Mouse (Mus musculus) NIH3T3 (cell line): Measurements from ENCODE around the gene Scrn3.

Experiments
- DNase-seq: peaks from one replicate; pipeline ENCODE4 v3.0.0-alpha.2; 2012; ENCODE audit warnings: low read depth

Gene Scrn3

DNA sequence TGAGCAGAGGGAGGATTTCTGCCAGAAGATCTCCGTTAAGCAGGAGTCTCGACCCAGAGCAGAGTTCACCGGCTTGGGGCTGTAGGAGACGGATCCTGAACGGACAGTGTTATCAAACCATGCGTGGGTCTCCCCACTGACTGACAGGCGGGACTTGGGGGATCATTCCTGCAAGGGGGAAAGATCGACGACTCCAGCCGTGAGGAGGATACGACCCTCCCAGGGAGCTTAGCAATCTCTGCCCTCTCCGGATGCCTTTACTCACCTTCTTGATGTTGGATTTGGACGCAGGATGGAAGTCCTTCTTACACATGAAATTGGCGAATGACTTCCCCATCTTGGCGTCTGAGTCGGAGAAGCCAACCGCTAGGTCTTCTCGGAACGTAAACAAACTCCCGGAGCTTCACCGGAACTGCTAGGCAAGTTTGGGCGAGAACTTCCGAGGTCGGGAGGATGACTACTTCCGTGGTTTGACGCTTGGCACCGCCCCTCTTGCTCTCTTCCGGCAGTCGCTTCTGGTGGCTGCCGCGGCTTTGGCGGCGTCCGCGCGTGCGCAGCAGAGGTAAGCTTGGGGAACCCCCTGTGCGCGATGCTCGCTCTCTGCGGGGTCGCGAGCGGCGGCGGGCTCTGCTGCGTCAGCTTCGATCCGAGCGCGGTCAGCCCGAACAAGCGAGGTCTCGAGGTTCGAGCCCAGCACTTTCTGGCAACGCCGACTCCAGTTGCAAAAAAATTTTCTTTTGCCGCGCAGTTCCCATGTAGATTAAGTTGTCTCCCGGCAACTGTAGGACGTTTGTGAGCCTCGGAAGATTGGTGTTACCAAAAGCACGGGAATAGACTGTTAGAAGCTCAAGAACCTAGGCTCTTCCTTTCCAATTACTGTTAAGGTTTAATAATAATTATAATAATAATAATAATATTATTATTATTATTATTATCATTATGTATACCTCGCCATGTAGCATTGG is at the start of gene Scrn3, which contains the start of gene Cir1:
TSS of gene Scrn3 (plus strand) at position 450 of the 965 bp plus-strand sequence.
TSS of gene Cir1 (minus strand) at position 550 of the 965 bp plus-strand sequence.
- peak; percentile 98 for DNase-seq

DNA sequence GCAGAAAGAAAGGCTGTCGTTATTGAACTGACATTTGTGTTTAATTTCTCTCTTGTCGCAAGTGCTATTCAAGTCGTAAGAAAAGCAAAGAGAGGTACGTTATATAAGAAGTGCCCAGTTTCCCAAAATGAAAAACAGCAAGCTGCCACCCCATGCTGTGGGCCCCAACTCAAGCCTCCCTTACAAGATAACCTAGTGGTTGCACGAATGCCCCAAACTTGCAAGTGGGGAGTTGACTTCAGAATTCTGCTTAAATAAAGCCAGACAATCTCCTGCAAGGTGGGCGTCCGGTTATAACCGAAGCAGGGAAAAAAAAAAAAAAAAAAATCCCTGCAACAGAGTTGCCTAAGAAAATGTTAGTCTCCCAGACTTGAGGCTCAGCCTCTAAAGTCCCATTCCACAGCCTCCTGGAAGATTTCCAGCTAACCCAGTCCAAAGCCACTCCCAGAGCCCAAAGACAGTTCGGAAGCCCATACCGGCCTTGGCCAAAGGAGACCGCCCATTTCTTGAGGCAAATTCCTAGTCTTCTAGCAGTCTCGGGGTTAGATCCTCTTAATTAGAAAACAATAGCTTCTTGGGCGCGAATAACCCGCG is 49.1 kb upstream of the Scrn3 start:
- peak; percentile 11 for DNase-seq

DNA sequence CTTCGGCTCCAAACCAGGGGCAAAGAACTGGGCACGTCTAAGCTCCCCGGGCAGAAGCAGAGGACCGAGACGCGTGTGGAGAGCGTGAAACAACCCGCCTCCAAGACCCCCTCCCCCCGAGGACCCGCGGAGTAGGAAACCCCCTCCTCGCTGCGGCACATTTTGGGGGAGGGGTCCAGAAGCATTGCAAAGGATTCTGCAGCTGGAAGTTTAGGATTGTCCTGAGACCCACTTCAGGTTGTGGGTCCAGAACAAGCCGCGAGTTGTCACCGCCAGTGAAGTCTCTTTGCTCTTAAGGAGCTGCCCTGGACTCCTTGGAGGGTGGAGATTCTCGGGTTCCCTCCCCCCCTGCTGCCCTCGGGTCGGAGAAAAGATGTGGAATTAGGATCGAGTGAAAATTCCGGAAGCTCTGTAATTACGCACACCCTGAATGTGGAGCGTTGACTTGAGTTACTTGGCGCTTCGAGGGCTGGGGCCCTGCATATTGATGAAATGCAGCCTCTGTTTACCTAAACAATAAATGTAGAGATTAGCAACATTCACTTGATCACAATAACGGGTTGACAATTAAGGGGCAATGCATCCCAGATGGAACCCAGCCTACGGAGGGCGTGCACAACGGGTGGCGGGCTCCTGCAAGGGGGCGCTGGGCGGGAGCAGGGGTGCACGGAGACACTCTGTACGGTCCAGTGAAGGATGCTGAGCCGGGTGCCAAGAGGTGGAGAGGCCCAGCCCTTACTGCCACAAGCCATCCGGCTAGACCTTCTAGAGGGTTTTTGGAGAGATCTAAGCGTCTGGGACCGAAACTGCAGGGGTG is 48.4 kb upstream of the Scrn3 start:
- no peak for DNase-seq

DNA sequence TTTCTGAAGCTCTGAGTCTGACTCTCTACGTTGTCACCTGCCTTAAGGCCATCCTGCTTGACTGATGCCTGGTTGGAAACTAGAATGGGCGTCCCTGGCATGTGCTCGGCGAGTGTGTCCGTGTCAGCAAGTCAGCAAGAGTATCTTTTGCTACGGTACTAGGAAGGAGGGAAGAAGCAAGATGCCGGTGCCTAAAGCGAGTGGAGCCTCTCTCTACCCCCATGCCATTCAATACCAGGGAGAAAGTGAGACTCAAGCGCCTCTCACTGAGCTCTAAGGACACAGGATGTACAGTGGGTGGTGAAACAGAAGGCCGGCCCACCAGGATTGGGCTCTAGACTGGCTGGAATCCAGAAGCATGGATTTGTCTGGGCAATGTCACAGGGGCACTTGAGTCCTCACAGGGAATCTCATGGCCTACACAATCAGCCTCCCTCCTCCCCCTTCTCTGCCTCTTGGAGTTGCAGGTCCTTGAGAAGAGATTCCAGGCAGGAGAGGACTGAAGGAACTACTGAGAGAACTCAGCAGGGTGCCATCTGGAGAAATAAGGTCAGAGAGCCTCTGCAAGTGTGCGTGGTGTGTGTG is 47.7 kb upstream of the Scrn3 start:
- DNase-seq = no peak

DNA sequence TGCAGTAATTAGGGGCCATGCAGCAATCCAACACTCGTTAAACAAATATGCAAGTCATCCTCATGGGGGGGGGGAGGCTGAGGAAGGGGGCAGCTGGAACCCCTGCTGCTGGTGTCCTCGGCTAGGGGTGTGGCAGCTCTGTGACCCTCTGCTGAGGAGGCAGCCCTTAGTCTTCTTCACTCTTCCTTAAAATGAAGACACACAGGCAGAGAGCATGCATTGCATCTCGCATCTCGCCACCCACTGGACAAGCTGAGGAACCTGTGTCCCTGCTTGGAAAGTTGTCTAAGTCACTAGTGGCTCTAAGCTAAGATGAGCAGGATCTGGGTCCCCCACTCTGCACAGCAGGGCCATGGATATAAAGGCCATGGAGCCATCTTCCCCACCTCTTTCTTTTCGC is 46.4 kb upstream of the Scrn3 start:
- DNase-seq = peak; percentile 9

DNA sequence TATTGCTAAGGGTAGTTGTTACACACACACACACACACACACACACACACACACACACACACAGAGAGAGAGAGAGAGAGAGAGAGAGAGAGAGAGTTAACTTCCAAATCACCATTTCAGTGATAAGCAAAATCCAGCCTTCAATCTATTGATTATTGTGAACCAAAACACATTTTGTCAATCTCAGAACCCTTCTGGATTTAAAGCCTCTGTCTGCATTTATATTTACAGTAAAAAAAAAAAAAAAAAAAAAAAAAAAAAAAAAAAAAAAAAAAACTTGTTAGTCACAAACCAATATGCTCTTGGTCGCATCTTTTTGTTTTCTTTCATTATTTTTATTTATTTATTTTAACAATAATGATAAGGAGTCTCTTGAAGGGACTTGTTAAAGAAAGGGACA is 45.8 kb upstream of the Scrn3 start:
- DNase-seq = no peak

DNA sequence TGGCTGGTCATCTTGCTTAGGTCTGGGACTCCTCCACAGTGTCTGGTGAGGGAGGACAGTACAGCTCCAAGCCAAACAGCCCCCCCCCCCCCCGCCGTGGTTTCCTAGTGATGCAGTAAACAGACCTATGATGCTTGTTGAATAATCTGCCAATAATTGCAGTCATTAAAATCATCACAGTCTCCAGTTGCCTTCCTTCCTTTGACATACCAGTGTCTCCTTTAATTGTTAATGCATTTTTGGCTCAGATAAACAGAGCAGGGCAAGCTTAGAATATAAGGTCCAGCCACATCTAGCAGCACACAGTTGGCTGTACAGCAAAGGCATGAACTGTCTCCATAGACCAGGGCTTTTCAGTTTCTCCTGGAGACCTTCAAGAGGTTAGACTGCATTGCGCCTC is 45.2 kb upstream of the Scrn3 start:
- no peak for DNase-seq

DNA sequence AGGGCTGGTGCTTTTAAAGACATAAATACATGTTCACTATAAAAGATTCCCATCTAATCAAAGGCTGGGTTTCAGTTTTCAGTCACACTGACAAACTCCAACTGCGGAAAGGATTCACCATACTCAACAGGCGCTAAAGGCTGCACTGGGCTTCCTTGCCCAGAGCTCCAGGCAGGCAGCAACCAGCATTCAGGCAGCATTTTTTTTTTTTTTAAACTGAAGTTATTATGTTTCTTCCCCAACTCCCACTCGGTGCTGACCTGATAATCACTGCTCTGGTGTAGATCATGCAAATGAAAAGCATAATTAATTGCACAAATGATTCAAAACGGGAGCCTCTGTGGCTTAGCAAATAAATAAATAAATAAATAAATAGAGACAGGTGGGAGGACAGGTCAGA is 44.6 kb upstream of the Scrn3 start:
- no peak for DNase-seq

DNA sequence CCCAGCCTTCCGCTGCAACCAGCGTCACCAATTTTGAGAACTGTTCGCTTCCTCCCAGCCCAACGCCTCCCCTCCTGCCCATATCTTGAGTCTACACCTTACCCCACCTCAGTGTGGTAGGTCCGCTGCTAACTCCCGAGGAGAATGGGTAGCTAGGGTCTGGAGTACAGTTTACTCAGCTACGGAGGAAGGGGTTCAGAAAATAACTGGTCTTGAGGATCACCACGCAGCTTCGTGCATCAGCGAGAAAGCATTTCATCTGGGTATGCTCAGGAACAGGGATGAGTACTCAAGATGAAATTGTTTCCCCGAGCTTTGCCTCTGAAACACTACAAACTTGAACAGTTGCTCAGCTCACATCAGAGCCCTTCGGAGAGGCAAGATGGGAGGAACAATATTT is 44.1 kb upstream of the Scrn3 start:
- no peak for DNase-seq

DNA sequence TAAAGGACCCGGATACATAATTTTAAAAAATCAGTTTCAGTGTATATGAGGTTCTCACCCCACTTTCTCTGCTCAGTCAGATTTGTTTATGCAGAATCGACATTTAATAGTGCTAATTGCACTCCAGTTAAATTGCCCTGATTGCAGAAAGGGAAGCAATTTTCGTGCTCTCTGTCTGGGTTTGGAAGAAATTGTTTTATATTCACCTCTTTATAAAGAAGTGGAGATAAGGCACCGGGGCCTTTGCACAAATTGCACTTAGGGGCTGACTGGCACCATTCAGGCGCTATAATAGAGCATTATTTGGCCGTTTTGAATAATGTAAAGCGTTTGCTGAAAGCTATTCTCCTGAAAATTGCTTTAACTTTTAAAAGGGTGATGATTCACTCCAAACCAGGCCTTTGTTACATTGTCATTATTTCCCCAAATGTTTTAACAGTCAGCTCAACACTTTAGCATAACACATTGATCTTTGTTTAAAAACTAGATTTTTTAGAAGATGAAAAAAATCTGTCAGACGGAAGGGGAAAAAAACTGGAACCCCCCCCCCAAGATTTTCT is 43.5 kb upstream of the Scrn3 start:
- no peak for DNase-seq

DNA sequence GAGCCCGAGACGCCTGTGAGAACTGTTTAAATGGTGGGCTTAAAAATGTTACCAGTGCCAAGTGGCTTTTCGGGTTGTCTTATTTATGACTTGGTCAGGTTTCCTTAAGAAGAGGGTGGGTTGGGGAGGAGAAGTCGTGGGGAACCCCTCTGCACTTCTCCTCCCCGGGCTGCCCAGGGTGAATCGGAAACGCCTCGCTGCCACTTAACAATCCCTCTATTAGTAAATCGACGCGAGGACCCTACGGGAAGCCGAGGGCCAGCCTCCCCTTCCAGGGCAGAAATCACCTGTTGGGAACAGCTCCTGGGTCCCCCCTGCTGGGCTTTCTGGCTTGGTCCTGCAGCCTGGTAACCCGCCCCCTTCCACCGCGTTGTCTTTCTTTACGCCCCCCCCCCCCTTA is 42.7 kb upstream of the Scrn3 start:
- no peak for DNase-seq

DNA sequence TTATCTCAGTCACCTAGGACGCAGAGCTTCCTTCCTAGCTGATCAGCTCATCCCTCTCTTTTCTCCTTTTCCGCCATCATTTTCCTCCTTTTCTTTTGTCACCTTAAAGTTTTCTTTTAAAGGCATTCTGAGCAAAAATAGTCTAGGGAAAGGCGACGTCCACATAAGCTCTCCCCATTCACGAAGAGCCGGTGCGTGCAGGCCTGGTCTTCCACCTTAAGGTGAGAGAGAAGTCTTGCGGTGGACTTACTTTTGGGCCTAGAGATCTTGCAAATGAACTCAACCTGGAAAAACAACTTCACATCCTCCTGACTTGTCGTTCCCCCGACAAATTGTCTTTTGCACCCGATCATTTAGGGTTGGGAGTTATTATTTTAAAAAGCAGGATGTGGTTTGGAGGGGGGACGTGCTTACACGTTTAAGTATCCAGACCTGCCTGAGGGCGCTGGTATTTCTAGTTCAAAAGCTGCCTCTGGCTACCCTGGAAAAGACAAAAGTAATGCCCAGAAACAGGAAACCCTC is 42.3 kb upstream of the Scrn3 start:
- DNase-seq = no peak

DNA sequence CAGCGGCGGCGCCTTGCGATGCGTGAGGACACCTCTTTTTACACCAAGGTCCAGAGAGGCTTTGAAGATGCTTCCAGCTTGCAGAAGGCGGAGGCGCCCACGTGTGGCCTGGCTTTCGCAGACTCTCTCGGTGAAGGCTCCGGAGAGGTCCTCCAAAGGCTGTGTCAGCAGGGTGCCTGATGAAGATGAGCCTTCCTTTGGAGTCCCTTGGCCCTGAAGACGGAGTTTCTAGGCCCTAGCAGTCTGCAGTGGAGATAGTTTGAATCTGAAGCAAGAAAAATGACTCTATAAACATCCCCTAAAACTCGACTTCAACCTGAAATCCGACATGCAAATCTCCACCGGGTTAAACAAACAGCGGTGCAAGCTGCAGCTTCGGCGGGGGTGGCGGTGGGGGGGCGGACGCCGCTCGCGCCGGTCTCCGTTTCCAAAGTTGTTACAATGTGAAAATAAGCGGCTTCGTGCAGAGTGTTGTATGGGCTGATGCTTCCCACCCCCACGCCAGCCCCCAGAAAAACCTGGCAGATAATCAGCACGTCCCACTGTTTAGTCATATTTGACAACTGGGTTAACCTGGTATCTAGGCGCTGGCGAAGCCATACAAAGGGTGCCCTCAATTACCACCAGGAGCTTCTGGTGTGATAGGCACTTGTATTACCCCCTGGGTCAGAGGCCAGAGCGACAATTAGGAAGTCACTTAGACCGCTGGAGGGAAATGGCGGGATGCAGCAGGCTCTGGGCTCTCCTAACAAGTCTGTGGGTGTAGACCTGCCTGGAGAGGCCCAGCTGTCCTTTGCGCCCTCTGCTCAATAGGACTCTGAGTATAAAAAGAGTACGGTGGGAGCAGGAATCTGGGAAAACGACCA is 41.6 kb upstream of the Scrn3 start:
- no peak for DNase-seq

DNA sequence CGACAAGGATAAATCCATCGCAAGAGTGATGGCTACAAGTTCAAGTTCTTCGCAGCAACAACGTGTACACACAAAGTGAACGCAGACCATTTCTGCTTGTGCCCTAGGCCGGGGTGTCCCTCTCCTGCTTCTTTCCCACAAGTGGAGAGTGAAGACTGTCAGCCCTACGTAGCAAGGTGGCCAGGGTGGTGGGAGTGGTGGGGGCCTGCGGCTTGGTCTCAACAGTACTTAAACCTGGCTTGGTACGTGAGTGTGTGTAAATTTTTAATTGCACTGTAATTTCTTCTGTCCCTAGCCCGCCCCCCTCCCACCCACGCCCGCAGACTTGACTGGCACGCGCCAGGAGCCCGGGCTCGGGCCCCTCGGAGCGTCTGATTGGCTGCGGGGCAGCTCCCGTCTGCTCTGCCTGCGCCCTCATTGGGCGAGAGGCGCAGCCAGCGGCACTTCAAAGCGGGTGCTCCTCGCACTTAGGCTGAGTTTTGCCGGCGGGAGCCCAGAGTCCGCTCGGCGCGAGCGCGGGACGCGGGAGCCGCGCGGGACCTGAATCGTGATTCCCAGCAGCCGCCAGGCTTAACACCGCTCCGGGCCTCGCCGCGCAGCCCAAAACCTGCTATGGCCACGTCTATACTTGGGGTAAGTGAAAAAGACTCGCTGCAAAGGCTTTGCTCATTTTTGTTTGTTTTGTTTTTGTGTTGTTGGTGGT is 40.8 kb upstream of the Scrn3 start, which contains the start of gene Sp9:
TSS of gene Sp9 (plus strand) at position 467 of the 703 bp plus-strand sequence.
- no peak for DNase-seq

DNA sequence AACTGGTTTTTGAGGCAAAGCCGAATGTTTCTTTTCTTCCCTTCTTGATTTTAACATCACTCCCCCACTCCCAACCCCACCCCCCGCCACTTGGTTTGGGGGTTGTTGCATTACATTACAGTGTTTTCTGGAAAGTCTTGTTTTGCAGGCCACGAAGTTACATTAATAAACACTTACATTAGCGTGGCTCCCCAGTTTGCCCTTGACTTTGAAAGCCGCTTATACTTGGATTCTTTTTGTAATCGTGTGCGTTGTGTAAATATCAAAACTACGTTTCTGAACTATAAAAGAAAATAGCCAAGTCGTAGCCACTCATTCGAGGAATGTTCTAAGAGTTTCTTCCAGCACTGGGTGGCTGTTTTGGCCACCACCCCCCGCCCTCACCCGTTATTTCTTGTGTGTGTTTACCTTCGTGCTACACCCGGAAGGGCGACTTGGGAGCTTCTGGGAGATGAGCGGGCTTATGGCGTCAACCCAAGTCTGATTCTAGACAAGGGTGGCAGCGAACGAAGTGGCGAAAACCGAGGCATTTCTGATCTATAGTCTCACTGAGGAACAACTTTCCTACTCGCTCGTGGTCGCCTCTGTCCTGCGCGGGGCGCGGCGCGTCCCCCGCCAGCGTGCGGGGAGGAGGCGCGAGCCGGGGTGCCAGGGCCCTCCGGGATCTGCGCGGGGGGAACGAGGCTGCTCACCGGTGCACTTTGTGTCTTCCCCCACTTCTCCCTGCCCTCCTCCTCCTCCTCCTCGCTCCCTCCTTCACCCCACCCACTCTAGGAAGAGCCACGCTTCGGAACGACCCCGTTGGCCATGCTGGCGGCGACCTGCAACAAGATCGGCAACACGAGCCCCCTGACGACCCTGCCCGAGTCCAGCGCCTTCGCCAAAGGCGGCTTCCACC is 39.8 kb upstream of the Scrn3 start:
- DNase-seq = no peak

DNA sequence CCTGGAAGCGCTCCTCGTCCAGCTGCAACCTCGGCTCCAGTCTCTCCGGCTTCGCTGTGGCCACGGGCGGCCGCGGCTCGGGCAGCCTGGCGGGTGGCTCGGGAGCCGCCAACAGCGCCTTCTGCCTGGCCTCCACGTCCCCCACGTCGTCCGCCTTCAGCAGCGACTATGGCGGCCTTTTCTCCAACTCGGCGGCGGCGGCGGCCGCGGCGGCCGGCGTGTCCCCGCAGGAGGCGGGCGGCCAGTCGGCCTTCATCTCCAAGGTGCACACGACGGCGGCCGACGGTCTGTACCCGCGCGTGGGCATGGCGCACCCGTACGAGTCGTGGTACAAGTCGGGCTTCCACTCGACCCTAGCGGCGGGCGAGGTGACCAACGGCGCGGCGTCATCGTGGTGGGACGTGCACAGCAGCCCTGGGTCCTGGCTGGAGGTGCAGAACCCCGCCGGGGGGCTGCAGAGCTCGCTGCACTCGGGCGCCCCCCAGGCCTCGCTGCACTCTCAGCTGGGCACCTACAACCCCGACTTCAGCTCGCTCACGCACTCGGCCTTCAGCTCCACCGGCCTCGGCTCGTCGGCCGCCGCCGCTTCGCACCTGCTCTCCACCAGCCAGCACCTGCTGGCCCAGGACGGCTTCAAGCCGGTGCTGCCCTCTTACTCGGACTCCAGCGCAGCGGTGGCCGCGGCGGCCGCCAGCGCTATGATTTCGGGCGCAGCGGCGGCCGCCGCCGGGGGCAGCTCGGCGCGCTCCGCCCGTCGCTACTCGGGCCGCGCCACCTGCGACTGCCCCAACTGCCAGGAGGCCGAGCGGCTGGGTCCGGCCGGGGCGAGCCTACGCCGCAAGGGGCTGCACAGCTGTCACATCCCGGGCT is 38.9 kb upstream of the Scrn3 start:
- DNase-seq = no peak

DNA sequence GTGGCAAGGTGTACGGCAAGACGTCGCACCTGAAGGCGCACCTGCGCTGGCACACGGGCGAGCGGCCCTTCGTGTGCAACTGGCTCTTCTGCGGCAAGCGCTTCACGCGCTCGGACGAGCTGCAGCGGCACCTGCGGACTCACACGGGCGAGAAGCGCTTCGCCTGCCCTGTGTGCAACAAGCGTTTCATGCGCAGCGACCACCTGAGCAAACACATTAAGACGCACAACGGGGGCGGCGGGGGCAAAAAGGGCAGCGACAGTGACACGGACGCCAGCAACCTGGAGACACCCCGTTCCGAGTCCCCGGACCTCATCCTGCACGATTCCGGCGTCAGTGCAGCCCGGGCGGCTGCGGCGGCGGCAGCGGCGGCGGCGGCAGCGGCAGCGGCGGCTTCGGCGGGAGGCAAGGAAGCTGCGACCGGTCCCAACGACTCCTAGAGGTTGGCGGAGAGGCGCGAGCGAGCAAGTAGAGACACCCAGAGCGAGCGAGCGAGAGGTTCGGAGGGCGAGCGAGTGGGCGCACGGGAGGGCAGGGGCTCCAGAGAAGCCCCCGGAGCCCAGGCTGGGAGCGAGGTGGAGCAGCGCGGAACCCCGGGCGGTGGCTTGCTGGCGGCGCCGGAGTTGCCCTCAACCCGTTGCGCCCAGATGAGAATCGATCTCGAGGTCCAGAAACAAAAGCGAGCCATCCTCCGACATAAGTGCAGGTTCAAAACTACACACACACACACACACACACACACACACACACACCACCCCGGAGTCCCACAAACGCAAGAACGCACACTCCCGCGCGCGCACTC is 38.1 kb upstream of the Scrn3 start:
- DNase-seq = no peak
